Mouse (Mus musculus): ENCODE measurements around the gene Zfp652. TPM values are rescaled to one million over a fixed set of nuclear protein-coding genes. Genes with fewer than 3 reads are reported as not detected.

Zfp652 gene
- polyA plus RNA-seq, 1 experiment from 2014 or later, result 10.0 TPM

DNA sequence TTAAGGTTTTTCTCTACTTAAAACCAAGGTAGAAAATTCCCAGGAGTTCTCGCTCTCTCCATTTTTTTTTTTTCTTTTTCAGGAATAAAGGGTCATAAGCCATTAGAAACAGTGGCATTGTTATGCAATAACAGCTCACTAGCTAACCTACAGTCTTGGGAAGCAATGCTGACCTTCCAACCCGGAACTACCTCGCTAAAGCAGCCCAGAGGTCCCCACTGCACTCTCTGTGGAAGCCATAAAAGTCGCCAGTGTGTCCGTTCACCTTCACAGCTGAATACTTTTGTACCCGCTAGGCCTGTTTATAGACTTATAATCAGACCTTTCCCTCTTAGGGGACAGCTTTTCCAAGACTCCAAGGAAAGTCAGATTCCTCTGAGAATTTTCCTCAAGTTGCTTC lies 55.8 kb downstream of the Zfp652 start:
- Histone ChIP-seq H3K4me1 (peaks cover 14% of the 10 kb centered on the region), H3K27ac (replicated peaks) (no peak overlapping the region), H3K9me3 (no peaks in the 10 kb centered on the region), H3K4me2 (no peak overlapping the region), H3K27me3 (replicated peaks) (no peaks in the 10 kb centered on the region), H3K36me3 (peaks cover 50% of the 10 kb centered on the region), H3K9ac (no peak overlapping the region), H3K4me3 (no peak overlapping the region)
- no peak for ATAC-seq (ENCODE audit: extremely low read depth, insufficient number of reproducible peaks, low FRiP score, low TSS enrichment)
- 84% methylated on average over 6 of the region's 6 CpGs for WGBS

DNA sequence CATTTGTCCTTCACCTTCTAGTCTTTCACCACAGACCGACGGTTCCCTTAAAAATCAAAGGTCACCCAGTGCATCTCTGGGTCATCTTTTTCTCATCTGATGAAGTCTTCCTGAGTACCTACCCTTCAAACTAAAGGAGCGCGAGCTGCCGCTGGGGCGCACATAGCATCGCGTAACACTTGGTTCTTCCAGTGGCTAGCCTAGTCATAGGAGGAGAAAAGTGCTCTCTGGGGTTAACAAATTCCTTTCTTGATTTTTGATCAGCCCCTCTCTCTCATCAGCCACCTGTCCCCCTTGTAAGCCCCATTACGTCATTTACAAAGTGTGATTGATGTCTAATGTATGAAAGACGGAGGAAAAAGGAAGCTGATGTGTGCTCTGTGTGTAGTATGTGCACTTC lies 56.7 kb downstream of the Zfp652 start:
- no peak for ATAC-seq (ENCODE audit: extremely low read depth, insufficient number of reproducible peaks, low FRiP score, low TSS enrichment)
- Histone ChIP-seq H3K9me3 (no peaks in the 10 kb centered on the region), H3K4me1 (peaks cover 17% of the 10 kb centered on the region), H3K4me2 (no peak overlapping the region), H3K27ac (replicated peaks) (no peak overlapping the region), H3K9ac (no peak overlapping the region), H3K27me3 (replicated peaks) (no peaks in the 10 kb centered on the region), H3K4me3 (no peak overlapping the region), H3K36me3 (peaks cover 40% of the 10 kb centered on the region)
- 88% methylated on average over 10 of the region's 10 CpGs for WGBS

DNA sequence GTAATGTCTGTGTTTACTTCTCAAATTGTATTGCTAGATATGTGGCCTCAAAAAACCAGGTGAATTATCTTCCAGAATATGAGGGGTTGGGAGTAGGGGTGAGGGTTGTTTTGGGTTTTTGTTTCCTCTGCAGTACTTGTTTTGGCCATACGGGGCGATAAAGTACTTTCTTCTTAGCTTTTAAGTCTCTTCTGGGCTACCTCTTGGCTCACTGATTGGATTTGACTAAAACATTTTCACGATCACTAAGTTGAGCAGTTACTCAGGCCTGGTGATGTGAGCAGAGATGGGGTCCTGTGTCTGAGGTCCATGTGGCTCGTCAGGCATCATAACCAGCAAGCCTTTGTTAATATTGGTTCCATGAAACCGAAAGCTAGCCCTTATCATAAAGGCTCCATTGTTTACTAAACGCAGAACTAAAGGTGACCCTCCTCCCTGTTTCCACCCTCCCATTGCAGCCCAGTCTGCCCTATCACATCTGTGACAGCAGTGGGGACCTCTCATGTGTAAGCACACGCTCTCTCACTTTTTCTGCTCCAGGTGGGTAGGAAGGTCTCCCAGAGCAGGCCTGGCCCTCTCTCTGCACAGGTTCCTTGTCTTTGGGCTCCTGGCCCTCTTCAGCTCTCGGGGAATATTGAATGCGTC lies 58.4 kb downstream of the Zfp652 start:
- WGBS, result 56% methylated on average over 9 of the region's 9 CpGs

DNA sequence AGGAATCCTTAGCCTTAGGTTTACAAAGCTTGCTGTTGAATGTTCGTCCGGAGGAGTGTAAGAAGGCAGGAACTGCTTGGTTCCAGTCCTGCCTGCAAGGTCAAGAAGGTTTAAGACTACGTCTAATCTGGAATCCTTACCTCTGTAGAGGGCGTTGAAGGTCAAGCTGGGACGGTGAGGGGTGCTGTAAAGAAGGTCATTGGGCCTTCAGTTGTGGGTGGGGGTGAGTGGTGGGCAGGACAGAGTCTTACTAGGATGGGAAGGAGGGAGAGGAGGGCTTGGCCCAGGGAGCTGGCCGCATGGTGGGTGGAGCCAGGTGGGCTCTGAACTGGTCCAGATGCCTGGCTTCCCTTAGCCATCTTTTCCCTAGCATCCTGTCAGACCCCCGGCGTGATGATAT lies 59.2 kb downstream of the Zfp652 start:
- ATAC-seq (ENCODE audit: extremely low read depth, insufficient number of reproducible peaks, low FRiP score, low TSS enrichment), result no peak
- H3K36me3 ChIP-seq, result peaks cover 28% of the 10 kb centered on the region
- H3K4me2 ChIP-seq, result no peak overlapping the region
- H3K9ac ChIP-seq, result 0 out of 2 replicates have a peak overlapping the region, but pooled peaks have one; percentile 33
- H3K27me3 ChIP-seq (replicated peaks), result no peaks in the 10 kb centered on the region
- H3K9me3 ChIP-seq, result no peaks in the 10 kb centered on the region
- H3K27ac ChIP-seq (replicated peaks), result no peak overlapping the region
- WGBS, result 77% methylated on average over 8 of the region's 8 CpGs
- H3K4me3 ChIP-seq, result no peak overlapping the region
- H3K4me1 ChIP-seq, result peaks cover 17% of the 10 kb centered on the region

More for the DNA sequence above, 58.4 kb downstream of the Zfp652 start:
- peak overlapping the region; percentile 33; the same call in 1 of the 2 replicates for H3K9ac ChIP-seq
- H3K27me3 ChIP-seq (replicated peaks), result no peaks in the 10 kb centered on the region
- H3K36me3 ChIP-seq, result peaks cover 28% of the 10 kb centered on the region
- peaks cover 17% of the 10 kb centered on the region for H3K4me1 ChIP-seq
- ATAC-seq (ENCODE audit: extremely low read depth, insufficient number of reproducible peaks, low FRiP score, low TSS enrichment), result no peak
- no peak overlapping the region for H3K4me2 ChIP-seq
- H3K4me3 ChIP-seq, result no peak overlapping the region
- H3K9me3 ChIP-seq, result no peaks in the 10 kb centered on the region
- no peak overlapping the region for H3K27ac ChIP-seq (replicated peaks)

DNA sequence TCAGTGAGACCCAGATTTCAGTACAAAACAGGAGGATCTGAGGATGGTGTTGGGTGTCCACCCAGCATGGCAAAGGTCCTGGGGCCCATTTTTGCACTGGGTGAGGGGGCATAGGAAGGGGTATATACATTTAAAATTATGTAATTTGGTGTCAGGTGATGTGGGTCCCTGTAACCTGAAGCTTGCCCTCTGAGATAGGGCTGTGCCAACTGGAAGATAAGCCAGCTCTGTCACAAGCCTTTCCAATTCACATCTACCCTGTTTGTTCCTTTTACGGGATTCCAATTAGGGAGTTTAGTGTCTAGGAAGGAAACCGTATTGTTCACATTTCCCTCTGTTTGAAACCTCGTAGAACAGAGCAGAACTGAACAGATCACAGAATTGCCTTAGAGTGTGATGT lies 60.8 kb downstream of the Zfp652 start:
- Histone ChIP-seq H3K4me1 (peaks cover 28% of the 10 kb centered on the region), H3K27me3 (replicated peaks) (no peaks in the 10 kb centered on the region), H3K9me3 (no peaks in the 10 kb centered on the region), H3K4me3 (no peak overlapping the region), H3K9ac (no peak overlapping the region), H3K27ac (replicated peaks) (no peak overlapping the region), H3K36me3 (peaks cover 25% of the 10 kb centered on the region), H3K4me2 (no peak overlapping the region)
- ATAC-seq (ENCODE audit: extremely low read depth, insufficient number of reproducible peaks, low FRiP score, low TSS enrichment), result no peak
- 66% methylated on average over 3 of the region's 3 CpGs for WGBS

DNA sequence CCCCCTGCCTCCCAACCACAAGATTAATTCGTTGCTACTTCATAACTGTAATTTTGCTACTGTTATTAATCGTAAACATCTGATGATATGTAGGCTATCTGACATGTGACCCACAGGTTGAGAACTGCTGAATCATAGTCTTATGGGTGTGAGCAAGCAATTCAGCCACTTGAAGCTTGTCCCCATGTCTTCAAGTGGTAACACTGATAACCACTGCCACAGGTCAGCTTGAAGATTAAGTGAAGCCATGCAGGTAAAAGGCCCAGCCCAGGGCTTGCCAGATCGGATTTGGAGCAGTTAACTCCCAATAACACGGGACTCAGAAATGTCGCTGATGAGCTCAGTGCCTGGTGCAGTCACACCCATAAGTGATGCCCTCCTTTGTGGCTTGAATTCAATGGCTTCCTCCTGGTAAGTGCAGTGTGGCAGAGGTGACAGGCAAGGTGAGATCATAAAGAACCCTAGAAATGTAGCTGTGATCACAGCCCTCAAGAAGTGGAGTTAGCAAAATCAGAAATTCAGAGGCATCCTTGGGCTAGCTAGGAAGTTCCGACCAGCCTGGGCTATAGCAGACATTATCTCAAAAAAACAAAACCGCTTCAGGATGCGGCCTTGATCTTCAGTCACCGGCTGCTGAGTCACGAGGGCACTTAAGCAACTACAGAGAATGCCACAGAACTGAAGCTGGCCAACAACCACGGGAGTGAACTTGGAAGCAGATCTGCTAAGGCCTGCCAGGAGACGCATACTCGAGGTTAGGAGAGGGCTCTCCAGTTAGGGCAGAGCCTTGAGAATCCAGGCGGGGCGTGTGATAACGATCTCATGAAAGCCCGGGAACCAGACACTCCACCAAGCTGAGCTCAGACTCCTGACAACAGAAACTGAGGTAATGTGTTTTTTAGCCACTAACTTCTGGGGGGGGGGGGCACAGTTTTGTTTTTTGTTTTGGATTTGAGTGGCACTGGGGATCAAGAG lies 65.1 kb downstream of the Zfp652 start:
- Histone ChIP-seq H3K4me2 (peak overlapping the region; percentile 36), H3K36me3 (0 out of 2 replicates have a peak, but pooled peaks cover 4% of the 10 kb centered on the region), H3K27ac (replicated peaks) (peak overlapping the region; percentile 50), H3K9ac (0 out of 2 replicates have a peak overlapping the region, but pooled peaks have one; percentile 19), H3K9me3 (no peaks in the 10 kb centered on the region), H3K4me1 (peaks cover 21% of the 10 kb centered on the region), H3K4me3 (peak overlapping the region; percentile 18; the same call in 1 of the 2 replicates), H3K27me3 (replicated peaks) (no peaks in the 10 kb centered on the region)
- peak; percentile 54 for ATAC-seq (ENCODE audit: extremely low read depth, insufficient number of reproducible peaks, low FRiP score, low TSS enrichment)
- WGBS, result 42% methylated on average over 17 of the region's 17 CpGs

DNA sequence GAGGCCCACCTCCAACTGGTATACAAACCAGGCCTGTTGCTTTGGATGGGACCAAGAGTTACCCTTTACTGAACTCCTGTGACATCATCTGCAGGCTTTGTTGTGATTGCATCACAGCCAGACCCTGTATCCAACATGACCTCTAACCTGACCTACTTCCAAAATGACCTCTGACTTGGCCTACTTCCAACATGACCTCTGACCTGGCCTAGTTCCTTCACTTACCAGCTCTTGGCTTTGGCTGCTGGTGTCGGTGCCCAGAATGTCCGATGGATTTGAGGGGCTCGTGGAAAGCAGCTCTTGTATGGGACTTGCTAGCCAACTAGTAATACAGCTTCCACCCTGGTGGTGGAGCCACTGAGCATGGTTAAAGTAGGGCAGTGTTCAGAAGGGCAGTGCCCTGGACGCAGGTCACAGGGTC lies 66.4 kb downstream of the Zfp652 start:
- 81% methylated on average over 4 of the region's 4 CpGs for WGBS
- Histone ChIP-seq H3K4me1 (peaks cover 12% of the 10 kb centered on the region), H3K27me3 (replicated peaks) (no peaks in the 10 kb centered on the region), H3K27ac (replicated peaks) (no peak overlapping the region), H3K9me3 (no peaks in the 10 kb centered on the region), H3K36me3 (0 out of 2 replicates have a peak, but pooled peaks cover 4% of the 10 kb centered on the region), H3K4me2 (peak overlapping the region; percentile 36), H3K4me3 (0 out of 2 replicates have a peak overlapping the region, but pooled peaks have one; percentile 7), H3K9ac (no peak overlapping the region)
- ATAC-seq (ENCODE audit: extremely low read depth, insufficient number of reproducible peaks, low FRiP score, low TSS enrichment), result no peak

DNA sequence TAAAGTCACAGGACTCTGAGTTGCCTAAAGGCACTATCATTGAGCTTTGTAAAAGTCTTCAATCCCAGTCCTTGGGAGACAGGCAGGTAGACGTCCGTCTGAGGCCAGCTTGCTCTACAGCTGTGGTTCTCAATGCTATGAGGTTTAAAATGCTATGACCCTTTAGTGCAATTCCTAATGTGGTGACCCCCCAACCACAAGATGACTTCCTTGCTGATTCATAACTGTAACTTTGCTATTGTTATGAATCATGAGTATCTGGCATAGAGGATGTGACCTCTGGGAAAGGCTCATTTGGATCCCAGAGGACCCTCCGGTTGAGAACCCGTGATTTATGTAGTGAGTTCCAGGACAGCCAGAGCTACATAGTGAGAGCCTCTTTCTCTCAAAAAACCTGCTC lies 66.9 kb downstream of the Zfp652 start:
- Histone ChIP-seq H3K4me2 (peak overlapping the region; percentile 36; the same call in 1 of the 2 replicates), H3K36me3 (0 out of 2 replicates have a peak, but pooled peaks cover 4% of the 10 kb centered on the region), H3K9me3 (no peaks in the 10 kb centered on the region), H3K4me3 (0 out of 2 replicates have a peak overlapping the region, but pooled peaks have one; percentile 7), H3K27ac (replicated peaks) (no peak overlapping the region), H3K9ac (no peak overlapping the region), H3K4me1 (peaks cover 12% of the 10 kb centered on the region), H3K27me3 (replicated peaks) (no peaks in the 10 kb centered on the region)
- 81% methylated on average over 4 of the region's 4 CpGs for WGBS
- ATAC-seq (ENCODE audit: extremely low read depth, insufficient number of reproducible peaks, low FRiP score, low TSS enrichment), result no peak

DNA sequence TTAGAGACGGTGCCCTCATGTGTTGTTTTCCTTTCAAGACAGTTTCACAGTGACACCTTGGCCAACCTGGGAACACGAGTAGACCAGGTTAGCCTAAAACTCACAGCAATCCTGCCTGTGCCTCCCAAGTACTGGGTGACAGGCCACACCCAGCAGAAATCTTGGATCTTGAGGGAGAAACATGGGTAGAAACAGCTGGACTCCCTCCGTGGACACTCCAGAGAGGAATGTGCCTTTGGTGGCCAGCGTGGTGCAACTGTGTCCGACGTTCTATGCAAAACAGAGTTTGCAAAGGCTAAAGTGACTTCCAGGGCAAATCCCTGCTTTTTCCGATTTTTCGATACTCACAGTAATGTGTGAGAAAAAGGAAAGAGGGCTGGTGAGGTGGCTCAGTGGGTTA lies 68.0 kb downstream of the Zfp652 start:
- H3K9ac ChIP-seq, result no peak overlapping the region
- 79% methylated on average over 8 of the region's 8 CpGs for WGBS
- H3K36me3 ChIP-seq, result 0 out of 2 replicates have a peak, but pooled peaks cover 5% of the 10 kb centered on the region
- peaks cover under 1% of the 10 kb centered on the region; the same call in 1 of the 2 replicates for H3K9me3 ChIP-seq
- no peak overlapping the region for H3K27ac ChIP-seq (replicated peaks)
- no peaks in the 10 kb centered on the region for H3K27me3 ChIP-seq (replicated peaks)
- H3K4me1 ChIP-seq, result peaks cover 12% of the 10 kb centered on the region
- H3K4me2 ChIP-seq, result no peak overlapping the region
- H3K4me3 ChIP-seq, result no peak overlapping the region
- no peak for ATAC-seq (ENCODE audit: extremely low read depth, insufficient number of reproducible peaks, low FRiP score, low TSS enrichment)

DNA sequence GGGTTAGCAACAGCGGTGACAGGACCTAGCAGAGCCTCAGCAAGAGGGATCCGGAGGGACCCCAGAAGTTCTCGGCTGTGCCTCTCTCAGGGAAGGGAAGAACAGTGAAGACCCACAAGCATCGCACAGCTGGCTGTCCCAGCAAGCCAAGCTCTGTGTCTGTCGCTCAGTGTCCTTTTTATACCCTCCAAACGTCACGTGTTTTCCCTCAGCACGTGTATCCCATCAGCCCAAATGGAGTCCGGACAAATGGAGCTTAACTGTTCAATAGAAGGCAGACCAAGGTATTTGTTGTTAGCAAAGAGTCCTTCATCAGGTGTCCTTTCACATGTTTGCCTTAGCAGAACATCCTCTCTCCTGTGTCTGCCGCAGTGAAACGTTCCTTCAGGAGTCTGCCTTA lies 69.1 kb downstream of the Zfp652 start:
- Histone ChIP-seq H3K27ac (replicated peaks) (no peak overlapping the region), H3K36me3 (0 out of 2 replicates have a peak, but pooled peaks cover 8% of the 10 kb centered on the region), H3K4me2 (no peak overlapping the region), H3K4me3 (no peak overlapping the region), H3K27me3 (replicated peaks) (no peaks in the 10 kb centered on the region), H3K9ac (no peak overlapping the region), H3K4me1 (peaks cover 12% of the 10 kb centered on the region), H3K9me3 (peaks cover 6% of the 10 kb centered on the region; the same call in 1 of the 2 replicates)
- no peak for ATAC-seq (ENCODE audit: extremely low read depth, insufficient number of reproducible peaks, low FRiP score, low TSS enrichment)
- WGBS, result 79% methylated on average over 11 of the region's 11 CpGs

DNA sequence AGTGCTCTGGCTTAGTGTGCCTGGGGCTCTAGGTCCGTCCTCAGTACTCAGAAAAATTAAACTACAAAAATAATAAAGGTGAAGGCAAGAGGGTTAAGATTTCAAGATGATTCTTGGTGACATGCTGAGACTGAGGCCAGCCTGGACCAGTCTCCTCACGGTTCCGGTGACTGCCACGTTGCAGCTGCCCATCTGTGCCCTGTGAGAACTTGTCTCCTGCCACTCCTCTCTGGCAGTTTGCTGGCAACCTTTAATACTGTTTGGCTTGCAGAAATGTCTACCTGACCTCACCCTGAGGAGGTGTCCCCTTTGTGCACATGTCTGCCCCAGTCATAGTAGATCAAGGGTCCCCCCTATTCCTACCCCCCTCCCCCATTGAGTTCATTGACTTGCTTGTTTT lies 71.0 kb downstream of the Zfp652 start:
- no peak overlapping the region for H3K4me2 ChIP-seq
- H3K9me3 ChIP-seq, result peaks cover 6% of the 10 kb centered on the region; the same call in 1 of the 2 replicates
- no peaks in the 10 kb centered on the region for H3K27me3 ChIP-seq (replicated peaks)
- no peaks in the 10 kb centered on the region for H3K4me1 ChIP-seq
- H3K9ac ChIP-seq, result no peak overlapping the region
- WGBS, result 81% methylated on average over 4 of the region's 4 CpGs
- no peak overlapping the region for H3K27ac ChIP-seq (replicated peaks)
- no peak for ATAC-seq (ENCODE audit: extremely low read depth, insufficient number of reproducible peaks, low FRiP score, low TSS enrichment)
- H3K4me3 ChIP-seq, result no peak overlapping the region
- H3K36me3 ChIP-seq, result 0 out of 2 replicates have a peak, but pooled peaks cover 4% of the 10 kb centered on the region
